Mouse (Mus musculus) midbrain, embryonic 12.5 days (tissue): ENCODE results near the gene Golt1a. TPM values are rescaled to one million over a fixed set of nuclear protein-coding genes. Genes with fewer than 3 reads are reported as not detected.
A peak's percentile ranks its signal among the peaks of the same experiment; 100 is the strongest.

ENCODE experiments used
- ATAC-seq: fragments of 200-750 bp; cut with Nextera tagmentation; 2 replicates; pipeline ENCODE4 v1.8.0; 2017; ENCODE audit warnings: low read depth, moderate TSS enrichment, moderate library complexity; ENCODE audit not compliant: low FRiP score
- H3K27ac ChIP-seq: fragments of 300-500 bp; sonication (generic); replicated peaks from 2 replicates; pipeline ENCODE4 v1.5.1; 2016; ENCODE audit warnings: mild to moderate bottlenecking
- H3K27me3 ChIP-seq: fragments of 300-500 bp; sonication (generic); 2 replicates; pipeline ENCODE4 v1.6.1; 2016; ENCODE audit warnings: mild to moderate bottlenecking
- H3K36me3 ChIP-seq: fragments of 300-500 bp; sonication (generic); 2 replicates; pipeline ENCODE4 v1.6.1; 2016
- H3K4me1 ChIP-seq: fragments of 300-500 bp; sonication (generic); 2 replicates; pipeline ENCODE4 v1.6.1; 2016
- H3K4me2 ChIP-seq: fragments of 300-500 bp; sonication (generic); replicated peaks from 2 replicates; pipeline ENCODE4 v1.6.1; 2016; ENCODE audit warnings: mild to moderate bottlenecking, moderate library complexity
- H3K4me3 ChIP-seq: fragments of 300-500 bp; sonication (generic); 2 replicates; pipeline ENCODE4 v1.5.1; 2016; ENCODE audit warnings: mild to moderate bottlenecking
- H3K9ac ChIP-seq: fragments of 300-500 bp; sonication (generic); replicated peaks from 2 replicates; pipeline ENCODE4 v1.6.1; 2016; ENCODE audit warnings: mild to moderate bottlenecking, moderate library complexity
- H3K9me3 ChIP-seq: fragments of 300-500 bp; sonication (generic); 2 replicates; pipeline ENCODE4 v1.6.1; 2016; ENCODE audit warnings: mild to moderate bottlenecking
- WGBS: fragments of 180-500 bp; shearing (Covaris S2); methylation state at CpG from one replicate; pipeline ENCODE4 v1.1.7; 2016; 5-methylcytosine and 5-hydroxymethylcytosine counted together
- polyA plus RNA-seq: library from polyadenylated mRNA; unstranded; fragments of >200 nt; fragmentation: Nextera tagmentation; extraction: Ambion mirVana; gene quantifications from 2 replicates; pipeline ENCODE4 v1.2.1, GENCODE M21; 2016

The Golt1a gene
- polyA plus RNA-seq: not detected in 2 replicates

GRCm38 (mm10) chr1:133309652-133310267, at the start of gene Golt1a:
Golt1a (plus strand) TSS chr1:133309800.
- no peak for ATAC-seq
- H3K4me2 ChIP-seq: no peak within 1 kb of the TSS
- WGBS: 68% methylated on average over 14 of the region's 14 CpGs
- H3K4me1 ChIP-seq: peaks cover 18% of the 10 kb centered on the region
- no peak within 1 kb of the TSS for H3K4me3 ChIP-seq
- H3K9ac ChIP-seq: no peak within 1 kb of the TSS
- H3K9me3 ChIP-seq: no peaks in the 10 kb centered on the region
- no peaks in the 10 kb centered on the region for H3K27me3 ChIP-seq
- no peak within 1 kb of the TSS for H3K27ac ChIP-seq
- no peaks in the 10 kb centered on the region for H3K36me3 ChIP-seq

- Histone ChIP-seq H3K36me3 (peaks cover 79% of the 10 kb centered on the region), H3K4me3 (no peak overlapping the region), H3K4me2 (no peak overlapping the region), H3K9me3 (no peaks in the 10 kb centered on the region), H3K4me1 (peaks cover 18% of the 10 kb centered on the region), H3K27ac (no peak overlapping the region), H3K27me3 (no peaks in the 10 kb centered on the region), H3K9ac (no peak overlapping the region)
- WGBS: 90% methylated on average over 6 of the region's 6 CpGs
- ATAC-seq: no peak
These were observed 47.0 kb upstream of the Golt1a start for GRCm38 (mm10) chr1:133262628-133263027.

DNA sequence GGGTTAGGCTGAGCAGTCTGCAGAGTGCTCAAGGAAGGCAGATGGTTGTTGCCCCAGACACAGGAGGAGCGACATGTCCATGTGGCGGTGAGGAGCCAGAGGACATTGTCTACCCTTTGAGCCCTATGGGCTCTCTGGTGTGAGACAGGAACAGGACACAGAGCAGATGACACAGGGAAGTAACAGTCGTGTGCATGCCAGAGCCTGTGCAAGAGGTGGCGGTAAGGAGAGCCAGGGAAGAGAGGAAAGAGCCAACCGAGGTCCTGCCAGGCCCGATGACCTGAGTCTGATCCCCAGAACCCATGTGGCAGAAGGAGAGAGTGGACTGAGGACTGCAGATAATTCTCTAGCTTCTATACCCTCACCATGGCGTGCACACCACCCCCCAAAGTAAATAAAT, 46.5 kb upstream of the Golt1a start:
- Histone ChIP-seq H3K9me3 (no peaks in the 10 kb centered on the region), H3K4me3 (no peak overlapping the region), H3K4me2 (no peak overlapping the region), H3K27me3 (no peaks in the 10 kb centered on the region), H3K9ac (no peak overlapping the region), H3K27ac (no peak overlapping the region), H3K4me1 (peaks cover 21% of the 10 kb centered on the region), H3K36me3 (peaks cover 79% of the 10 kb centered on the region)
- WGBS: 87% methylated on average over 7 of the region's 7 CpGs
- no peak for ATAC-seq

DNA sequence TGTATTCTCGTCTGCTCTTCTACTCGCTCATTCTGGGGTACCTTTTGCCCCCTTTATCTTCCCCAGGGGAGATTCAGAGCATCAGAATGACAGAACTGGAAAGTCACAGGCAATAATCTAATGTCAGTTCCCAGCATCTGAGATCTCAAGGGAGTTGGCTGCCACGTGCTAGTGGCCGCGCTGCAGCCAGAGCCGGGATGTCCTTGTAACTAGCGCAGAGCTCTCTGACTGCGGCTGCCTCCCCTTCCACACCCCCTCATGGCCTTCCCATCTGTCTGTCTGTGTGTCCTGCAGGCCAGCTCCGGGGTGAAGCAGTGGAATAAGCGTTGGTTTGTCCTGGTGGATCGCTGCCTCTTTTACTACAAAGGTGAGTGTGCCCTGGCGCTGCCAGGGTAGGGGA, 45.2 kb upstream of the Golt1a start:
- H3K4me1 ChIP-seq: peaks cover 25% of the 10 kb centered on the region
- H3K9ac ChIP-seq: peak overlapping the region; percentile 12; the same call in 1 of the 2 replicates
- H3K4me2 ChIP-seq: no peak overlapping the region
- no peaks in the 10 kb centered on the region for H3K27me3 ChIP-seq
- H3K36me3 ChIP-seq: peaks cover 71% of the 10 kb centered on the region
- WGBS: 67% methylated on average over 12 of the region's 12 CpGs
- no peaks in the 10 kb centered on the region for H3K9me3 ChIP-seq
- no peak overlapping the region for H3K4me3 ChIP-seq
- 0 out of 2 replicates have a peak overlapping the region, but pooled peaks have one; percentile 27 for H3K27ac ChIP-seq
- no peak for ATAC-seq

DNA sequence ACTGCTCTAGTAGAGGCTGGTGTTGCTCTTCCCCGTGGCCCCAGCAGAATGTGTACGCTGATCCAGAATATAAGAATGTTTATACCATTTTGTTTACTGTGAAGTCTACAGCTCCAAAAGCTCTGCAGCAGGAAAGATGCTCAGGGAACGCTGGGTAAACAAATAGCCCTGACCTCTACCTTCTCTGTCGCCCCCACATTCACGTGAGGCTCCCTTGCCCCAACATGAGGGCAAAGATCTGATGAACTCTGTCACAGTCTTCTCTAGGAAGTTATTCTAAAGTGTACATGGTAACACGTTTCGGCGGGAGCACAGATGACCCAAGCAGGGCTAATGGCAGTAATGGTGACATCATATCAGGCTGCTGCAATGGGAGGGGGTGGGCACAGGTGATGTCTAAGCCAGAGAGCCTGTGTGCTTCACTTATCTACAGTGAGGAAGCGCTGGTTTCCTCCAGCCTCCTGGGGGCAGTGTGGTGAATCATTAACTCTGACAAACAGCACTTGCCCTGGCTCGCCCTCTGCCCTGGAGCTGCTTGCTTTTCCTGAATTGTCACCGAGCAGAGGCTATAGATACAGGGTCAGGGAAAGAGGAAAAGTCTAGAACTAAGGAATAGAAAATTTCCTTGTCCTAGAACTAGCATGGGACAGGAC, 44.4 kb upstream of the Golt1a start:
- 72% methylated on average over 11 of the region's 11 CpGs for WGBS
- Histone ChIP-seq H3K9me3 (no peaks in the 10 kb centered on the region), H3K4me3 (no peak overlapping the region), H3K36me3 (peaks cover 73% of the 10 kb centered on the region), H3K9ac (no peak overlapping the region), H3K4me2 (no peak overlapping the region), H3K27me3 (no peaks in the 10 kb centered on the region), H3K4me1 (peaks cover 25% of the 10 kb centered on the region), H3K27ac (no peak overlapping the region)
- no peak for ATAC-seq

DNA sequence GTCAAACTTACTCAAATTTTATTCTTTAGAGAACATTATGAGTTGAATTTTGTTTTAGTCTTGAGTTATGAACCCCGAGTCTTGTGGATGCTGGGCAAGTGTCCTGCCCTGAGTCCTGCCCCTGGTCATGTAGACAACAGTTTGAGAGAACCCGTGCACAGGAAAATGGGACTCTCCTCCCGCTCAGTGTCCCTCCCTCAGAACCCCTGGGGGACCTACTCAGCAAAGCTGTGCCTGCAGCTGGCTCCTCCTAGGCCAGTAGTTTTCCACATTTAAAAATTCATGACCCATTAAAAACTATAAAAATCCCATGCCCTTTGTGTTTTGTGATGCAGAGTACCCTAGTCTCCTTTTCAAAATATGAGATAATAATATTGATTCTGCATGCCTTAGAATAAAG, 42.5 kb upstream of the Golt1a start:
- H3K27ac ChIP-seq: peak overlapping the region; percentile 77
- peaks cover 73% of the 10 kb centered on the region for H3K36me3 ChIP-seq
- H3K4me1 ChIP-seq: peaks cover 25% of the 10 kb centered on the region

DNA sequence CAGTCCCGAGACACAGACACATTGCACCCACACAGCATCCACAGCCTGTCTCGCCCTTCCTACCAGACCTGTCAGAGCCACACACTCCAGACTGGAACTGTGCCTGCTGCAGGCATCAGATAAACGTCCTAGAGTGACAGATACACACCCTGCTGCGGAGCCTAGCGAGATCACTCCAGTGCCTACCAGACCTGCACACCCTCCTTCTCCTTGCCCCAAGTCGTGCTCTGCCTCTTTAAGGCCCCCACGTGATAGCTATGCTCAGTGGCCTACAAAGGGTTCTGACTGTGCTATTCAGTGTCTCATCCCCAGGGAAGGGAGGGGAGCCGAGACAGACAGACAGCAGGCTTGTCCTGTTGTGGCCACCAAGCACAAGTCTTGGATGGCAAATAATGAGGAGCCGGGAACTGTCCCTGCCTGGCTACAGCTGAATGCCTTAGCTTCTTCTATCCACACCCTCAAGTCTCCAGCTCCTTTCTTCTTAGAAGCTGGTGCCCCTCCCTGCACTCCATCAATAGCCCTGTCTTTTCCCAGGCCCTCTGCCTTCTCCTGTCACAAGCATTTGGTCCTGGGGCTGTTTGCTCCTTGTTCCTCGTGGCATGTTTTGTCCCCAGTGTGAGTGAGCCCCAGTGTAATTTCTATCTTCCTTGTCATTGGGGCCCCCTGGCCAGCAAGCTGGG, 41.6 kb upstream of the Golt1a start:
- peak; percentile 84 for ATAC-seq
- Histone ChIP-seq H3K27ac (peak overlapping the region; percentile 77), H3K4me1 (peaks cover 25% of the 10 kb centered on the region), H3K4me2 (peak overlapping the region; percentile 3), H3K27me3 (no peaks in the 10 kb centered on the region), H3K9ac (peak overlapping the region; percentile 11), H3K9me3 (no peaks in the 10 kb centered on the region), H3K36me3 (peaks cover 73% of the 10 kb centered on the region), H3K4me3 (no peak overlapping the region)
- 15% methylated on average over 10 of the region's 10 CpGs for WGBS

More for the DNA sequence above, 42.5 kb upstream of the Golt1a start:
- 52% methylated on average over 3 of the region's 3 CpGs for WGBS
- no peak overlapping the region for H3K4me2 ChIP-seq
- H3K27me3 ChIP-seq: no peaks in the 10 kb centered on the region
- no peak overlapping the region for H3K9ac ChIP-seq
- ATAC-seq: no peak
- H3K4me3 ChIP-seq: no peak overlapping the region
- no peaks in the 10 kb centered on the region for H3K9me3 ChIP-seq

- peak overlapping the region; percentile 77 for H3K27ac ChIP-seq
- no peaks in the 10 kb centered on the region for H3K9me3 ChIP-seq
- ATAC-seq: peak; percentile 47
- H3K36me3 ChIP-seq: peaks cover 72% of the 10 kb centered on the region
- no peaks in the 10 kb centered on the region for H3K27me3 ChIP-seq
- H3K4me1 ChIP-seq: peaks cover 25% of the 10 kb centered on the region
- H3K4me2 ChIP-seq: no peak overlapping the region
- H3K9ac ChIP-seq: peak overlapping the region; percentile 11
- no peak overlapping the region for H3K4me3 ChIP-seq
- WGBS: 65% methylated on average over 3 of the region's 3 CpGs
These were observed 41.1 kb upstream of the Golt1a start for GRCm38 (mm10) chr1:133268503-133268902.

- ATAC-seq: no peak
- Histone ChIP-seq H3K4me1 (peaks cover 25% of the 10 kb centered on the region), H3K9me3 (no peaks in the 10 kb centered on the region), H3K27me3 (no peaks in the 10 kb centered on the region), H3K9ac (no peak overlapping the region), H3K4me2 (no peak overlapping the region), H3K36me3 (peaks cover 73% of the 10 kb centered on the region), H3K4me3 (no peak overlapping the region), H3K27ac (no peak overlapping the region)
- 66% methylated on average over 6 of the region's 6 CpGs for WGBS
These were observed 39.3 kb upstream of the Golt1a start for GRCm38 (mm10) chr1:133270336-133270735.

DNA sequence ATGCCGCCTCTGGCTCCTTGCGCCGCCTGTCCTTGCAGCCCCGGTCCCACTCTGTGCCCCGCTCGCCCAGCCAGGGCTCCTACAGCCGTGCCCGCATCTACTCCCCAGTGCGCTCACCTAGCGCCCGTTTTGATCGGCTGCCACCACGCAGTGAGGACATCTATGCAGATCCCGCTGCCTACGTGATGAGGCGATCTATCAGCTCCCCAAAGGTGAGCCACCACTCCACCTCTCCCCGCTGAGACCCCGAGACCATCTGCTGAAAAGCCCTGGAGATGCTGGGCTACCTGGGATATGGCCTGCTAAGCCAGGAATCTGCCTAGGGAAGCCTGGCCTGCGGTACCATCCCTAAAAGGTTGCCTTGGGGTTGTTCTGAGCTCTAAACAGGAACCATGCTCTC, 35.4 kb upstream of the Golt1a start:
- Histone ChIP-seq H3K9ac (no peak overlapping the region), H3K4me2 (no peak overlapping the region), H3K9me3 (no peaks in the 10 kb centered on the region), H3K36me3 (peaks cover 90% of the 10 kb centered on the region), H3K27ac (no peak overlapping the region), H3K4me3 (no peak overlapping the region), H3K27me3 (no peaks in the 10 kb centered on the region), H3K4me1 (peaks cover 9% of the 10 kb centered on the region)
- no peak for ATAC-seq
- WGBS: 91% methylated on average over 19 of the region's 19 CpGs

DNA sequence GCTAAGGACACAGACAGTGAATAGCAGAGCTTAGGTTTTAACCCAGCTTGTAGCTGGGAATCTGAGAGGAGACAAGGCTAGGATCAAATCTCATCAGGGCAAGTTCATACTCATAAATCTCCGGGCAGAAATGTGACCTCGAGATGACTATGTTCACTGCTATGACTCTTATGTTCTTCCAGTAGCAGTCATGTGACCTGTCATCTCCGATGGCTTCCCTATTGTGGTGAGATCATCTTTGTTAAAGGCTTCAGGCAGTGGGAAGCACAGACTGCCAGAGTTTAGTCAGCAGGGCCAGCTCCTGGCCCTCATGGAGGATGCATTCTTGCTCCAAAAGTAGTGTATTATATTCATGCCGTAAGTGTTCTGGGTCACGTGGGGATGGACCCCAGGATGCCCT, 32.6 kb upstream of the Golt1a start:
- 0 out of 2 replicates have a peak overlapping the region, but pooled peaks have one; percentile 25 for H3K27ac ChIP-seq
- 78% methylated on average over 5 of the region's 5 CpGs for WGBS
- no peaks in the 10 kb centered on the region for H3K9me3 ChIP-seq
- H3K9ac ChIP-seq: no peak overlapping the region
- no peak overlapping the region for H3K4me2 ChIP-seq
- H3K27me3 ChIP-seq: no peaks in the 10 kb centered on the region
- ATAC-seq: no peak
- peaks cover 81% of the 10 kb centered on the region for H3K36me3 ChIP-seq
- peaks cover 12% of the 10 kb centered on the region for H3K4me1 ChIP-seq
- H3K4me3 ChIP-seq: no peak overlapping the region

GRCm38 (mm10) chr1:133278539-133278938, 31.1 kb upstream of the Golt1a start:
- WGBS: 76% methylated on average over 6 of the region's 6 CpGs
- Histone ChIP-seq H3K27ac (no peak overlapping the region), H3K9ac (0 out of 2 replicates have a peak overlapping the region, but pooled peaks have one; percentile 4), H3K4me2 (no peak overlapping the region), H3K4me3 (no peak overlapping the region), H3K27me3 (no peaks in the 10 kb centered on the region), H3K9me3 (no peaks in the 10 kb centered on the region), H3K4me1 (peaks cover 12% of the 10 kb centered on the region), H3K36me3 (peaks cover 81% of the 10 kb centered on the region)
- no peak for ATAC-seq
